Mouse (Mus musculus) stomach, embryonic 14.5 days (tissue): ENCODE measurements around the gene Drd2. TPM values are rescaled to one million over a fixed set of nuclear protein-coding genes. Genes with fewer than 3 reads are reported as not detected.

Experiments used
- ATAC-seq: fragments of 200-750 bp; cut with Nextera tagmentation; 2 replicates; pipeline ENCODE4 v1.8.0; 2017; ENCODE audit warnings: low read depth, moderate TSS enrichment; ENCODE audit not compliant: insufficient number of reproducible peaks, insufficient read depth, low FRiP score
- H3K27ac ChIP-seq: fragments of 300-500 bp; sonication (generic); 2 replicates; pipeline ENCODE4 v1.5.1; 2014; ENCODE audit warnings: mild to moderate bottlenecking, low read length, moderate library complexity, mixed read lengths
- H3K27me3 ChIP-seq: fragments of 300-500 bp; sonication (generic); 2 replicates; pipeline ENCODE4 v1.6.1; 2014; ENCODE audit warnings: low read length, control low read depth, mixed read lengths; ENCODE audit not compliant: control insufficient read depth, insufficient read depth
- H3K36me3 ChIP-seq: fragments of 300-500 bp; sonication (generic); 2 replicates; pipeline ENCODE4 v1.6.1; 2014; ENCODE audit warnings: mild to moderate bottlenecking, control low read depth, low read length, moderate library complexity, mixed read lengths; ENCODE audit not compliant: control insufficient read depth, insufficient read depth
- H3K4me1 ChIP-seq: fragments of 300-500 bp; sonication (generic); 2 replicates; pipeline ENCODE4 v1.6.1; 2014; ENCODE audit warnings: low read length, control low read depth, mixed read lengths; ENCODE audit not compliant: control insufficient read depth, insufficient read depth
- H3K4me2 ChIP-seq: fragments of 300-500 bp; sonication (generic); replicated peaks from 2 replicates; pipeline ENCODE4 v1.6.1; 2014; ENCODE audit warnings: low read depth, low read length, control low read depth
- H3K4me3 ChIP-seq: fragments of 300-500 bp; sonication (generic); 2 replicates; pipeline ENCODE4 v1.5.1; 2014; ENCODE audit warnings: low read depth, low read length, control low read depth
- H3K9ac ChIP-seq: fragments of 300-500 bp; sonication (generic); replicated peaks from 2 replicates; pipeline ENCODE4 v1.6.1; 2014; ENCODE audit warnings: low read depth, mild to moderate bottlenecking, control low read depth, low read length, moderate library complexity, mixed read lengths
- H3K9me3 ChIP-seq: fragments of 300-500 bp; sonication (generic); 2 replicates; pipeline ENCODE4 v1.6.1; 2016; ENCODE audit warnings: low read depth, low read length, control low read depth; ENCODE audit not compliant: control insufficient read depth
- WGBS: fragments of 180-500 bp; shearing (Covaris S2); extraction: QIAGEN DNeasy Blood & Tissue Kit; methylation state at CpG from one replicate; pipeline ENCODE4 v1.1.7; 2014; 5-methylcytosine and 5-hydroxymethylcytosine counted together
- polyA plus RNA-seq: library from polyadenylated mRNA; unstranded; fragments of >200 nt; fragmentation: Nextera tagmentation; extraction: Ambion mirVana; gene quantifications from 2 replicates; pipeline ENCODE4 v1.2.1, GENCODE M21; 2014

Gene Drd2
- polyA plus RNA-seq, 1 experiment from 2014 or later, result not detected

- no peaks in the 10 kb centered on the region for H3K9me3 ChIP-seq
- no peaks in the 10 kb centered on the region for H3K36me3 ChIP-seq
- no peak for ATAC-seq
- H3K4me2 ChIP-seq, result no peak overlapping the region
- H3K27me3 ChIP-seq, result no peaks in the 10 kb centered on the region
- whole genome bisulfite sequencing, result 81% methylated on average over 5 of the region's 5 CpGs
- H3K9ac ChIP-seq, result no peak overlapping the region
- H3K27ac ChIP-seq, result no peak overlapping the region
- H3K4me1 ChIP-seq, result no peaks in the 10 kb centered on the region
- no peak overlapping the region for H3K4me3 ChIP-seq
Measured at GRCm38 (mm10) chr9:49410621-49411020, 70.2 kb downstream of the Drd2 start.

DNA sequence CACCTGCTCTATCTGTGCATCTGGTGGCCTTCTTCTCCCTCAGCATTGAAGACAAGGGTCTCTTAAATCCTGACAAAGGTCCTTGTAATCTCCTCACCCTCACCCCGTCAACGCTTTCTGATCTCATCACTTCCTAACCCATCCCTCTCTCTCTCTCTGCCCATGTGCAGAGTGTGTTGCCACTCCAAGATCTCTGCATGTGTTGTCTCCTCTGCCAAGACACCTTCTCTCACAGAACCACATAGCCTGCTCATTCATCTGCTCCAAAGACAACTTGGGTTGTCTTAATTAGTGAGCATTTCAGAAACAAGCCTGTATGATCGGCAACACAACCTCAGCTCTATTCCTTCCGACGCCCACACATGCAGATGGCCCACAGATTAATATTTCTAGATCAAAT lies 83.4 kb downstream of the Drd2 start:
- no peak overlapping the region for H3K4me3 ChIP-seq
- H3K36me3 ChIP-seq, result no peaks in the 10 kb centered on the region
- WGBS, result 91% methylated on average over 5 of the region's 5 CpGs
- no peak overlapping the region for H3K9ac ChIP-seq
- H3K27me3 ChIP-seq, result no peaks in the 10 kb centered on the region
- H3K4me2 ChIP-seq, result no peak overlapping the region
- no peaks in the 10 kb centered on the region for H3K4me1 ChIP-seq
- no peak overlapping the region for H3K27ac ChIP-seq
- no peaks in the 10 kb centered on the region for H3K9me3 ChIP-seq
- no peak for ATAC-seq

GRCm38 (mm10) chr9:49425585-49425984 lies 85.2 kb downstream of the Drd2 start:
- no peaks in the 10 kb centered on the region for H3K27me3 ChIP-seq
- no peak overlapping the region for H3K9ac ChIP-seq
- H3K9me3 ChIP-seq, result no peaks in the 10 kb centered on the region
- no peak for ATAC-seq
- no peaks in the 10 kb centered on the region for H3K4me1 ChIP-seq
- no peak overlapping the region for H3K4me3 ChIP-seq
- no peak overlapping the region for H3K4me2 ChIP-seq
- 62% methylated on average over 1 of the region's 1 CpGs for WGBS
- H3K36me3 ChIP-seq, result no peaks in the 10 kb centered on the region
- H3K27ac ChIP-seq, result no peak overlapping the region

- no peak within 1 kb of the TSS for H3K27ac ChIP-seq
- H3K9ac ChIP-seq, result no peak within 1 kb of the TSS
- H3K4me3 ChIP-seq, result no peak within 1 kb of the TSS
- no peaks in the 10 kb centered on the region for H3K4me1 ChIP-seq
- no peak within 1 kb of the TSS for H3K4me2 ChIP-seq
- no peaks in the 10 kb centered on the region for H3K27me3 ChIP-seq
- ATAC-seq, result no peak
- H3K36me3 ChIP-seq, result no peaks in the 10 kb centered on the region
- no peaks in the 10 kb centered on the region for H3K9me3 ChIP-seq
- 74% methylated on average over 7 of the region's 7 CpGs for WGBS
Measured at GRCm38 (mm10) chr9:49426921-49427320, 86.5 kb downstream of the Drd2 start, which contains the start of gene Ankk1. Ankk1 (minus strand) TSS chr9:49427021.

DNA sequence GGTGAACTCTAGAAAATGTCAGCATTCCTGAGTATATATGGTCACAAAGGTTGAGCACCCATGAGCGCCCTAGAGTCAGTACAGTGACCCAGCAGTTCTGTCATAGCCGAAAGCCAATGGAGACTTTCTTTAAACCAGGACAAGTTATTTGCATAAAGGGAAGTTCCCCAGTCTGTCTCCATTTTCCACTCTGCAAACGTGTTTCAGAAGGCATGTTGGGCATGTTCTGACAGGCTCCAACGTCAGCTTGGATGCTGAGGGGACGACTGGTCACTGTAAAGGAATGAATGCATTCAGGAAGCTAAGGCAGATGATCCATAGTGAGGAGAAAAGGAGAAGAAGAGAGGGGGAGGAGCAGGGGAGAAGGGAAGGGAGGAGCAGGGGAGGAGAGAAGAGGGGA lies 87.1 kb downstream of the Drd2 start:
- H3K4me2 ChIP-seq, result no peak overlapping the region
- 61% methylated on average over 5 of the region's 5 CpGs for whole genome bisulfite sequencing
- no peaks in the 10 kb centered on the region for H3K36me3 ChIP-seq
- no peak overlapping the region for H3K9ac ChIP-seq
- no peaks in the 10 kb centered on the region for H3K9me3 ChIP-seq
- no peak overlapping the region for H3K4me3 ChIP-seq
- no peak overlapping the region for H3K27ac ChIP-seq
- H3K4me1 ChIP-seq, result no peaks in the 10 kb centered on the region
- no peaks in the 10 kb centered on the region for H3K27me3 ChIP-seq
- no peak for ATAC-seq

DNA sequence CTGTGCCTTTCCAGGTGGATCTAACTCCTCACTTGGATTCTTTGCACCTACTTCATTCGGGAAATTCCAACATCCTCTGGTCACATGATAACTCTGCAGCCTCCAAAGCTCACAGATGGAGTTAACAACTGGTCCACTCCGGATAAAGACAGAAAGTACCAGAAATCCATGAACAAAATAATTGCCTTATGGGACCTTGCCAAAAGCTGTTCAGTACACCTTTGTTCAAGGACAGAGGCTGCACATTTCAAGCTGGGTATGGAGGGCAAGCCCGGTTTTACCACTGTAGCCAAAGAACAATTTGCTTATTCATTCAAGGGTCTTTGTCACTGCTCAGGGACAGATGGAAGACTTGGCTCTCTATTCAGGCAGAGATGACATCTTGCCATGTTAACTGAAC lies 102.2 kb downstream of the Drd2 start:
- no peak for ATAC-seq
- Histone ChIP-seq H3K36me3 (no peaks in the 10 kb centered on the region), H3K4me2 (no peak overlapping the region), H3K9me3 (no peaks in the 10 kb centered on the region), H3K27me3 (no peaks in the 10 kb centered on the region), H3K4me3 (no peak overlapping the region), H3K9ac (no peak overlapping the region), H3K27ac (no peak overlapping the region), H3K4me1 (no peaks in the 10 kb centered on the region)
- WGBS, result 78% methylated on average over 3 of the region's 3 CpGs

DNA sequence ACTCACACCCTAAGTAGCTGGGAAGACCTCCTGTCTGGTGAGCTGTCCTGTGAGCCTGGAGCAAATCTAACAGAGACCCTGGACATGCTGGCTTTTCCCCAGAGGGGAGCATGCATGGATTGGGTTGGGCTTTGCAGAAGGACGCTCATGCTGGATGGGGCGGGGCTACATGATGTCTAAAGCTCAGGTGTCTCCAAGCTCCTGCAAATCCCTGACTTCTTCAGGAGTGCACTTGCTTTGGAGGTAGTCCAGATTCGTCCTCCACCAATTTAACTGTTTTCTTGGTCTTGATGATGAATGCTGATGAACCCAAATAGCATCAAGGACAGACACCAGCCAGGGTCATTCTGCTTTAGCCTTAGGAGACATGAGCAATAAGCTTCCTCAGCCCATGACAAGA lies 110.1 kb downstream of the Drd2 start:
- Histone ChIP-seq H3K27ac (no peak overlapping the region), H3K9me3 (no peaks in the 10 kb centered on the region), H3K4me3 (no peak overlapping the region), H3K4me1 (no peaks in the 10 kb centered on the region), H3K36me3 (no peaks in the 10 kb centered on the region), H3K4me2 (no peak overlapping the region), H3K27me3 (no peaks in the 10 kb centered on the region), H3K9ac (no peak overlapping the region)
- no peak for ATAC-seq
- 67% methylated on average over 3 of the region's 3 CpGs for WGBS

DNA sequence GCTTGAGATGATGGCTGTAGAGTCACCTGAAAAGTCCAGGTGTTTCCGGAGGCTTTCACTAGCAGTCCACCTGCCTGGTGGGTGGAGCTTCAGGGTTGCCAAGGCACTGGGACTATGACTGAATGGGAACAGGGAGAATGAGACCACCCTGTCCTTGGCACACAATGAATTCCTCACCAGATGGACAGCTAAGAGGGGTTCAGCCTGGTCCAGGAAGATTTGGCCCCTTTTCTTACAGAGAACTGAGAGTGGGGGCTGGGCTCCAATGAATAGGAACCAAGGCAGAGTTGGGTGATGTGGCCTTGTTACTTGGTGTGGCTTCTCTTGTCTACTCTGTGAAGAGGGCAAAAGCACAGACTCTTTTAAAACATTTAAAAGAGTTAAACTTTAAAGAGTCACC lies 112.0 kb downstream of the Drd2 start:
- Histone ChIP-seq H3K27ac (no peak overlapping the region), H3K9ac (no peak overlapping the region), H3K36me3 (no peaks in the 10 kb centered on the region), H3K9me3 (no peaks in the 10 kb centered on the region), H3K4me2 (no peak overlapping the region), H3K27me3 (no peaks in the 10 kb centered on the region), H3K4me3 (no peak overlapping the region), H3K4me1 (no peaks in the 10 kb centered on the region)
- ATAC-seq, result no peak
- WGBS, result 76% methylated on average over 1 of the region's 1 CpGs

DNA sequence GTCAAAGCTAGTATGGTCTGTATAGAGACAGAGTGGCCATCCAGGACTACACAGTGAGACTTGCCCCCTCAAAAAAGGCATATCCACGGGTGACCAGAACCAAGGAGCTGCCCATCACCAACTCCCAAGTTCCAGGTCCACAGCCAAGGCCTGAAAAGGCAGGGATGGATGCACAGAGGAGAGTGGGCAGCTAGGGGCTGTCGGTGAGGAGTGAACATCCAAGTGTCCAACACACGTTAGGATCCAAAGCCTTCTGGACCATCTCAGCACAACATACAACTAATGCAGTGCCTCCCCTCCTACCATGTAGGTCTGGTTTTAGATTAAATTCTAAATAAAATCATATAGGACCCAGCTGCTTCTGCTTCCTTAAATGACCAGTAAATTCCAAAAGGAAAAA lies 115.7 kb downstream of the Drd2 start:
- no peak overlapping the region for H3K4me3 ChIP-seq
- 89% methylated on average over 3 of the region's 3 CpGs for WGBS

More for the DNA sequence above, 115.7 kb downstream of the Drd2 start:
- no peaks in the 10 kb centered on the region for H3K36me3 ChIP-seq
- no peak for ATAC-seq
- H3K27ac ChIP-seq, result no peak overlapping the region
- no peaks in the 10 kb centered on the region for H3K9me3 ChIP-seq
- H3K4me1 ChIP-seq, result no peaks in the 10 kb centered on the region
- H3K27me3 ChIP-seq, result no peaks in the 10 kb centered on the region
- no peak overlapping the region for H3K9ac ChIP-seq
- no peak overlapping the region for H3K4me2 ChIP-seq
